Mouse (Mus musculus) lung, adult 2 months (tissue): Measurements from ENCODE around the gene Tead1.

Experiments
- CTCF ChIP-seq: fragments of 200-500 bp; IDR thresholded peaks from 2 replicates; pipeline ENCODE4 v1.5.1; 2011; ENCODE audit warnings: mild to moderate bottlenecking, low read length, control low read depth; ENCODE audit not compliant: insufficient read depth
- POLR2A ChIP-seq: fragments of 200-500 bp; IDR thresholded peaks from 2 replicates; pipeline ENCODE4 v1.6.1; 2011; ENCODE audit warnings: low read depth, mild to moderate bottlenecking, control low read depth, low read length, borderline replicate concordance; ENCODE audit errors: extremely low read depth

- TF ChIP-seq CTCF (no peak), POLR2A (no peak)
Observed at GRCm38 (mm10) chr7:112840351-112840750, 161.2 kb downstream of the Tead1 start.
